Mouse (Mus musculus): ENCODE data around the gene S100a3. TPM values are rescaled to one million over a fixed set of nuclear protein-coding genes. Genes with fewer than 3 reads are reported as not detected.

S100a3 gene
- total RNA-seq, 1 experiment from 2014 or later, result not detected

- ATAC-seq (replicated peaks; ENCODE audit: insufficient number of reproducible peaks, low FRiP score, low TSS enrichment, poor library complexity, severe bottlenecking), result no peak
Observed at GRCm38 (mm10) chr3:90614611-90615251, 54.4 kb downstream of the S100a3 start.

- ATAC-seq (replicated peaks; ENCODE audit: insufficient number of reproducible peaks, low FRiP score, low TSS enrichment, poor library complexity, severe bottlenecking), result peak; percentile 44; the same call in 1 of the 2 replicates
Observed at GRCm38 (mm10) chr3:90615415-90615814, 55.0 kb downstream of the S100a3 start.

GRCm38 (mm10) chr3:90615911-90616310, 55.5 kb downstream of the S100a3 start:
- ATAC-seq (replicated peaks; ENCODE audit: insufficient number of reproducible peaks, low FRiP score, low TSS enrichment, poor library complexity, severe bottlenecking), result no peak

GRCm38 (mm10) chr3:90617586-90617985, 57.2 kb downstream of the S100a3 start:
- ATAC-seq (replicated peaks; ENCODE audit: insufficient number of reproducible peaks, low FRiP score, low TSS enrichment, poor library complexity, severe bottlenecking), result 0 out of 2 replicates have a peak, but pooled peaks have one; percentile 42

GRCm38 (mm10) chr3:90621552-90621951, 61.2 kb downstream of the S100a3 start:
- no peak for ATAC-seq (replicated peaks; ENCODE audit: insufficient number of reproducible peaks, low FRiP score, low TSS enrichment, poor library complexity, severe bottlenecking)

- ATAC-seq (replicated peaks; ENCODE audit: insufficient number of reproducible peaks, low FRiP score, low TSS enrichment, poor library complexity, severe bottlenecking), result no peak
Observed at GRCm38 (mm10) chr3:90623435-90624071, 63.2 kb downstream of the S100a3 start.

GRCm38 (mm10) chr3:90625496-90625895, 65.1 kb downstream of the S100a3 start:
- ATAC-seq (replicated peaks; ENCODE audit: insufficient number of reproducible peaks, low FRiP score, low TSS enrichment, poor library complexity, severe bottlenecking), result no peak

GRCm38 (mm10) chr3:90626266-90627021, 66.1 kb downstream of the S100a3 start:
- ATAC-seq (replicated peaks; ENCODE audit: insufficient number of reproducible peaks, low FRiP score, low TSS enrichment, poor library complexity, severe bottlenecking), result no peak

- ATAC-seq (replicated peaks; ENCODE audit: insufficient number of reproducible peaks, low FRiP score, low TSS enrichment, poor library complexity, severe bottlenecking), result no peak
Observed at GRCm38 (mm10) chr3:90627366-90627765, 67.0 kb downstream of the S100a3 start.

- ATAC-seq (replicated peaks; ENCODE audit: insufficient number of reproducible peaks, low FRiP score, low TSS enrichment, poor library complexity, severe bottlenecking), result 0 out of 2 replicates have a peak, but pooled peaks have one; percentile 34
Observed at GRCm38 (mm10) chr3:90627807-90628206, 67.4 kb downstream of the S100a3 start.

- ATAC-seq (replicated peaks; ENCODE audit: insufficient number of reproducible peaks, low FRiP score, low TSS enrichment, poor library complexity, severe bottlenecking), result no peak
Observed at GRCm38 (mm10) chr3:90629298-90629697, 68.9 kb downstream of the S100a3 start.

GRCm38 (mm10) chr3:90631984-90632383, 71.6 kb downstream of the S100a3 start:
- 0 out of 2 replicates have a peak, but pooled peaks have one; percentile 22 for ATAC-seq (replicated peaks; ENCODE audit: insufficient number of reproducible peaks, low FRiP score, low TSS enrichment, poor library complexity, severe bottlenecking)

- no peak for ATAC-seq (replicated peaks; ENCODE audit: insufficient number of reproducible peaks, low FRiP score, low TSS enrichment, poor library complexity, severe bottlenecking)
Observed at GRCm38 (mm10) chr3:90638511-90639275, 78.3 kb downstream of the S100a3 start.

GRCm38 (mm10) chr3:90639511-90640154, 79.3 kb downstream of the S100a3 start:
- peak; percentile 76; the same call in 1 of the 2 replicates for ATAC-seq (replicated peaks; ENCODE audit: insufficient number of reproducible peaks, low FRiP score, low TSS enrichment, poor library complexity, severe bottlenecking)

- ATAC-seq (replicated peaks; ENCODE audit: insufficient number of reproducible peaks, low FRiP score, low TSS enrichment, poor library complexity, severe bottlenecking), result no peak
Observed at GRCm38 (mm10) chr3:90640981-90641380, 80.6 kb downstream of the S100a3 start.

- no peak; the same call in 1 of the 2 replicates for ATAC-seq (replicated peaks; ENCODE audit: insufficient number of reproducible peaks, low FRiP score, low TSS enrichment, poor library complexity, severe bottlenecking)
Observed at GRCm38 (mm10) chr3:90644220-90644619, 83.8 kb downstream of the S100a3 start.

- ATAC-seq (replicated peaks; ENCODE audit: insufficient number of reproducible peaks, low FRiP score, low TSS enrichment, poor library complexity, severe bottlenecking), result no peak
Observed at GRCm38 (mm10) chr3:90647291-90647690, 86.9 kb downstream of the S100a3 start.

GRCm38 (mm10) chr3:90648981-90649380, 88.6 kb downstream of the S100a3 start:
- ATAC-seq (replicated peaks; ENCODE audit: insufficient number of reproducible peaks, low FRiP score, low TSS enrichment, poor library complexity, severe bottlenecking), result no peak

Measured in monocyte, adult 5-6 weeks (primary cell).